Mouse (Mus musculus): ENCODE measurements at regions not wholly inside any gene's neighbourhood (a gene's known extent, or its start where the extent isn't known, plus 50 kb on each side); places are given as distances from the start of the nearest gene placed in this dataset.

DNA sequence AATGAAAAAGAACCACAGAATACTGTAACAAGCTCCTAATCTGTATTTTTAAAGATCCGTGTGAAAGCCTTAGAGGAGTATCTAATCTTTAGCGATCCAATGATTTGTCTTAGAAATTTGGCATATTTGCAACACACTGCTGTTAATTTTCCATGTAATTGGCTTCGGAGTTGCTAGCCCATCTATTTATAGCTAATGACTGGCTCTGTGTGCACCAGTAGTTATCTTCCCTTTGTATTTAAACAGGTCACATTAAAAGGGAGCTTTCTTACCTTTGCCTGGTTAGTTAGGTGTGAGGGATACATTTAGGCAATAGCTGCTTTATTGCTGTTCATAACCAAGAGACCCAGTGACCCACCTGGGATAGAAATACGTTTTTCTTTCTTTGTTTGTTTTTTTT lies 256.3 kb upstream of the Mme start:
- DNase-seq (ENCODE audit: low spot score) = no peak

DNA sequence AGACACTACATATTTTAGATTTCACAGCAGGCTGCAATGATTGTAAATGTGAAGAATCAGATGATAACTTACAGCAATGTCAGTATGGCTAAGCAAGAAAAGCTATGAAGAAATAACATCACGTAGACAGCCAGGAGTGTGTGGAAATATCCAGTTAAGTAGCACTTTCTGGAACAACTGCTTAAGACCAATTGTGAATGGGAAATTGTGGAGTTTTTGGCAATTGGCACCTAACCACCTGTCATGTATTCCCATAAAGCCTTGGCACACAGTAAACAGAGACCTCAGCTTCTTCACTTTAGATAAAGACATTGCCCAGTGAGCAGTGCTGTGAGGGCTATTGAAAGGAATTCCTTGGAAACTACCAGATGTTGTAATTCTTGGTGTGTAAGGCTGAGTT lies 264.4 kb upstream of the Mme start:
- DNase-seq (ENCODE audit: low spot score) = no peak

DNA sequence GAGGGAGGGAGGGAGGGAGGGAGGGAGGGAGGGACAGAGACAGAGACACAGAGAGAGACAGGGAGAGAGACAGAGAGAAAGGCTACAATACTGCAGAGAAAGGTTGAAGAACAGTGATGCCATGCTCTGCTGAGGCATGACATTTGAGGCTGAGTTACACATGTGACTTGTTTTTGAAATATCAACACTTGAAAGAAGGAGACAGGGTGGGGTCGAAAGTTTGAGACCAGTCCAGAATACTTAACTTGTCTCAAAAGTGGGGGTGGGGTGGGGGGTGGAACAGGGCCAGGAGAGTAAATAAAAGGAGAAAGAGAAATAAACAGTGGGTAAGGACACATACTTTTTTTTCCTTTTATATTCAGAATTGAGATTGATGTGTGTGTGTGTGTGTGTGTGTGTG lies 278.1 kb upstream of the Mme start:
- DNase-seq (ENCODE audit: low spot score) = no peak

DNA sequence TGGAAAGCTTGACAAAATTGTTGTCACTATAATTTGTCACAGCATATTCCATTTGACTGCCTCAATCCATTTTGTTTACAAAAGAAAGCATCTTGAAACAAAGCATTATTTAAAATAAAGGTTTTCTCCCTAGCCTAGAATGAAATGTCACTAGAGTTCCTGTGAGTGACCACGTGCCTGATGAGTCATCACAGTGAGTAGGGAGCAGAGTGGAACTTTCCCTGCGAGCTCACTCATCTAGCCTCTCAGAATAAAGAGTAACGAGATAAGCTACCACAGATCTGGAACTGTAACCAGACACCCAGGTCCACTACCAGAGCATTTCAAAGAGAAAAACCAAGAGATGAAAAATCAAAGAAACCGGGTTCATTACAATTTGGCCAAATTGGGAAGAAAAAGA lies 278.7 kb upstream of the Mme start:
- DNase-seq (ENCODE audit: low spot score) = no peak

DNA sequence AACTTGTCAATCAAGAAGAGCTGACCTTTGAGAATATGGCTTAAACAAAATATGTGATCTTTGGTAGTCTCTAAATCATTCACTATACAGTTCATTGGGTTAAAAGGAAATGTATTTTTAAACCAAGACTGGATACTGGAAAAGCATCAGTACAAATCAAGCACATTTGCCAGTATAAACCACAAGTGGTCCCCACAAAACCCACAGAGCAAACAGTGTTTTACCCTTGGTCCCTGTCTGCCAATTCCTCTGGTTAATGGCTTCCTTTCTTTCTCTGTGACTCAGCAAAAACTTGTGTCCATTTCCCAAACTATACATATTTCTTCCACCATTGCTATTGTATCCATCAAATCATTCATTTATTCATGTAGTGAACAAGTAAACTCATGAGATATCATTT lies 296.0 kb upstream of the Mme start:
- DNase-seq (ENCODE audit: low spot score) = no peak

DNA sequence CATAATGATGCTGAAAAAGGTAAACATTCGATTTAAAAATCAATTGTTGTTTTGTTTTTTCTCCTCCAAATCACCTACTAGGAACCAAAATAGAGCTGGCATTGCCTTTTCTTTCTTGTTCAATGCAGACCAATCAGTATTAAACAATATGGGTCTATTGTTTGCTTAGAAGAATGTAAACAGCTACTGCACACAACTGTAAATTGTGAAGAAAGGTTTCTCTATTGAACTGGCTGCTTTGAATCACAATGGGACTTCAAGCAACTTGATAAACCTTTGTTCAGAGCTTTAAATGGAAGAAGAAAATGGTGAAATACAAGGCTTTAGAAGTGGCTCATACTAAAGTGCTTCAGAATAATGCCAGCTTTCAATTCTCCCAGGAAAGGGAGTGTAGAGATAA lies 302.7 kb upstream of the Mme start:
- no peak for DNase-seq (ENCODE audit: low spot score)

DNA sequence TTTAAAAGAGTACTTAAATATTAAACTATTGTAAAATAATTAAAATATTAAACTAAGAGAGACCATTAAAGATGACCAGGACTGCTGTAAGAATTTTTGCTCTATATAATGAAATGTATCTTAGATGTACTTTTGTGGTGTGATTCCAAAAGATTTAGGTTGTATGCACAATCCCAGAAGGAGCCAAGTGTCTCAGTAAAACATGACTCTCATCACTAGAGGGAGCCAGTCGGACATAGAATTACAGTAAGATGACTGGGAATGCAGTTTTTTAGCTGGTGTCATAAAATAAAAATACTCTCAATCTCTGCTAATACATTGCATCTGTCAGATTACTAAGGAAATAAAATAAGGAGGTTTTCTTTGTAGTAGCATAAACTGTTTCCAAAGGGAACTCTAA lies 316.9 kb upstream of the Mme start:
- DNase-seq (ENCODE audit: low spot score) = peak; percentile 66

DNA sequence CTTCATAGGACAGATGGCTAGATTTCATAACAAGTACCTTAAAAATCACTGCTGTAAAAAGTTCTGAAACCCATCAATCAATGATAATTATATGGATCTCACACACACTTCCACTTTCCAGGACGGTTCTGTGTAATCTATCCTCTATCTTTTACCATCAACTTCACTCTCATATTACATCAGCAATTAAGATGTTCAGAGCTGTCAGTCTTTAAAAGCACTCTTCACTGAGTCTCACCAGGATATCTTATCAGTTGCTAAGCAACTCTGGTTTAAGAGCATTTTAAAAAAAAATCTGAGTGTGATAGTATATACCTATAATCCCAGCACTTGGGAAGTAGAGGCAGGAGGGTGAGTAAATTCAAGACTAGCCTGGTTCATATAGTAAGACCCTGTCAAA lies 312.0 kb upstream of the Gpr149 start:
- no peak for DNase-seq (ENCODE audit: low spot score)

DNA sequence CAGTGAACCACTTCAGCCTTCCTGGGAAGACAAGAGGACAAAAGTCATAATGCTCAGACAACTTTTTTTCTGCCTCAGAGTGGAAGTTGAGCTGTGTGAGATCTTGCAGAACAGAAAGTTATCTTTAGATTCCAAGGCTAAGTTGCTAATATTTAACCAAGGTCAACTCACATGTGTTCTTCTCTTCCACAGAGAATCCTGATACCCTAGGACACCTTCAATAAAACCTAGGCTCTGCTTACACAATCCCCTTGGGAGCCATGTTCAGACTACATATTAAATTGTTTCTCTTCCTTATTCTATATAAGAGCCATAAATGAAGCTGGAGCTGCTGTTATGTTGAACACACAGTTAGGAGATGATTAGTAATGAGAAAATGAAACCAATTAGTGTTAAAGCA lies 280.2 kb upstream of the Gpr149 start:
- no peak for DNase-seq (ENCODE audit: low spot score)

DNA sequence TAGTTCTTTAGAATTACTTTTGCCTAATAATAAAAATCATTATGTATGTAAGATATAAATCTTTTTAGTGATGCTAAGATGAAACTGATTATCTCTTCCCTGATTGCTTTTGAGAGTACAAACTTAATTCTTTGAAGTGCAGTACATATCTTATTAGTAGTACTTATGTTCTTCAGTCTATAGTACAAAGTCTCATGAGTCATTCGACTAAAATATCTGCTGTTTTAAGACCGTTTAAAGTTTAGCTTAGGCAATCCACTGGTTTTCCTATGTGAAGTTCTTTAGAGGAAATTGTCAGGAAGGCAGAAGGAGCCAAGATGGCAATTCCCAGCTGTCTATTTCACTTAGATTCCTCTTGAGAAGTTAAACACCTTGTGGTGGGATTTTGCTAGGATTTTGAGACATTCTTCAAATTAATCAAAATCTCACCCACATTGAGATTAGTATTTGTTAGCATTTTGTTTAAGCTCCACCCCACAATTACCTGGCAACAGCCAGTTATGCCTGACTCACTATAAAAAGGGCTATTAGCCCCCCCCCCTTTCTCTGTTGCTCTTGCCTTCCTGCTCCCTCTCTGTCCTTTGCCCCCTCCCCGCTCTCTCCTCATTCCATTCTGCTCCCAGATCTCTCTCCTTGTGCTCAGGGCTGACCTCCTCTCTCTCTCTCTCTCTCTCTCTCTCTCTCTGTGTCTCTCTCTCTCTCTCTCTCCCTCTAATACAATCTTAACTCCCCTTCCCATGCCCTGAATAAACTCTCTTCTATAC lies 277.6 kb upstream of the Gpr149 start:
- DNase-seq (ENCODE audit: low spot score) = no peak

DNA sequence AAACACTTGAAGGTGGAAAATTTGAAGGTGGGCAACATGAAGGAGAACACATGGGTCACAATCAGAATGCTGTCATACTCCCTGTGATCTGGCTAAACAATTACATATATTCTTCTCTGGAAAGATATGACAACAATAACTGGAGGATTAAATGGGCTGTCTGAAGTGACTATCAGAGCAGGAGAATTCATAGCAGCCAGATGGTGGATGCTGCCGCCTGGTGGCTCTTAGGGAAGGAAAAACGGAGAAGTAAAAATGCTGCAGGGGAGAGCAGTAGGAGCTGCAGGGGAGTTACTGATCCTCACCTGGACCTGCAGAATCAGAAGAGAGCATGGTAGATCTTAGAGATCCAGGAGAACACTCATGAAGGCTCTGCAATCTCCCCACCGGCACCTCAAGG lies 255.8 kb upstream of the Gpr149 start:
- peak; percentile 30 for DNase-seq (ENCODE audit: low spot score)

DNA sequence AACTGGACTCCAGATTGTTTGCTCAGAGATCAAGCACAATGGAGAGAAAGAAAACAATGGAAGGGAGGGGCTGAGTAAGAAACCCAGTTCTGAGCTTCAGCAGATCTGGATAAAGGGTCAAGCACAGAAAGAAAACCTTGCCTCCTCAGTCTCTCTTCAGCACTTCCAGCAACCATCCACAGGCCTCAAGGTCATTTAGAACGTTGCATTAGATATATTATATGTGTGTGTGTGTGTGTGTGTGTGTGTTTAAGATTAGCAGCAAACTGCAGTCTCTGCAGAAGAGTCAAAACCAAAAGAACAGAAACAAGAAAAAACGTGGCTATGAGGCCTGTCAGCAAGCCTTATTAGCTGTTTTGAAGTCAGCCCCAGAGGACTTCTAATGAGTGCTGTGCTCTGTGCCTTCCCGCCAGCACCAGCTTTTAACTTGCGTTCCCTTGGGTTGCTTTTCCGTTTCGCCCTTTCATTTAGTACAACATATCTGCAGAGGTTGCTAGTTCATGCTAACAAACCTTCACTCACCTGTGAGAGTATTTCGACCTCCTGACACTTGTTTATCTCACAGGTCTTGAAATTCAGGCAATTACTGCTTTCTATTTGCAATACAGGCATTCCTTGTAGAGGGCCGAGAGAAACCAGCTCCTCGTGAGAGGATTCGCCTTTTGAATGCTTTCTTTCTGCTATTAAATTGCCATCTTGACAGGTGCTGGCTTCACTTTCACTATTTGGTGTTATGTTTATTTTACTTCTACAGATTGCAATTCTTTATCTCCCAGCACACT lies 230.9 kb upstream of the Gpr149 start:
- no peak for DNase-seq (ENCODE audit: low spot score)

DNA sequence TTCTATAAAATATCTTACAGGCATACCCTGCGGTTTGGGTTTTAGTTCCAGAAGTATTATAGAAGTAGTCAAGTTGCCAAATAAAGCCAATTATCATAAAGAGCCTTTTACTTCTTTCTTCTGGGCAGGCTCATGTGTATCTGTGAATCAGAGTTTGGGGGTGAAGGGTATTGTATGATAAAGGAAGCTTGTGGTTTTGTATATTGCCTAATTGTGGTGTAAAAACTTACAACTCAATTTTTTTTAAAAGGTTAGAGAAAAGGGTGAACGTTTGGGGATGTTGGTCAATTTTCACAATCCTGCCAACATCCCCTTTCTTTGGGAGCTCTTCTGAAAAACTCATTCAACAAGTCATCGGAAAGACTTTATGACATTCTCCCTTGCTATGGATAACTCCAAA lies 219.0 kb upstream of the Gpr149 start:
- DNase-seq (ENCODE audit: low spot score) = no peak

DNA sequence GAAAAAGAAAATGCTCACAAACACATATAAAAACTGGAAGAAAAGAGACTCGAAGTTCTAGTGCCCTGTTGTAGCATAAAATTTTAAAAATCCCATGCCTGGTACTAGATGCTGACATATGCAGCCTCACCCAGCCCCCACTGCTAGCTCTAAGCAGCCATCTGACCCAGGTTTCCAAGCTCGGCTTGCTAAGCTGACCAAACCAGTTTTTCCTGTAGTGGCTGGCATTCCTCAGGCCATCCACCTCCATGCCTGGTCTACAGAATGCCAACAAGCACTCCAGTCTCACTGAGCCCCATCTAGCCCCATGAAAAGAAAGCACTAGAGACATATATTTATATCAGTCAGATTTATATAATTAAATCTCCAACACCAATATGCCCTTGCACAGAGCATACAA lies 196.1 kb upstream of the Gpr149 start:
- no peak for DNase-seq (ENCODE audit: low spot score)

DNA sequence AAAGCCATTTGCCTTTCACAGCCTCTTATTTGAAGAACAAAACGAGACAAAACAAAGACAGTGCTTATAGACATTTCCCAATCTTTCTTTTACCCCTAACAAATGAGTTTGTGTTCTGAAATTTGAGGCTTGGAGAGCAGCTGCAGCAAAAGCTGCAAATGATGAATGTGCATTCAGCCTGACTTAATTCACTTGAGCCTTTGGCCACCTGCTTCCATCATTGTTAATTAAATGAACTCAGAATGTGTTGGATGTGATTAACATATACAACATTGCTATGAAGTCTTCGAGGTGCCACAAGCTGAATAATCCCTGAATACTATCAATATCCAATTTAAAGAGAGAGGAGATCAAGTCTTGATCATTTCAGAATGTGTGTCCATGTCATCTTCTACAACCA lies 181.3 kb upstream of the Gpr149 start:
- no peak for DNase-seq (ENCODE audit: low spot score)

Data from layer of hippocampus, adult 11-12 months (tissue).